Mouse (Mus musculus) embryo, embryonic 9.5 days (tissue): ENCODE data around the gene Pank4.
A peak's percentile ranks its signal among the peaks of the same experiment; 100 is the strongest.

Experiments
- DNase-seq: peaks from one replicate; pipeline ENCODE4 v3.0.0-alpha.2; 2017; ENCODE audit errors: extremely low spot score

The Pank4 gene

GRCm38 (mm10) chr4:154963901-154964580 is at the start of gene Pank4:
Gene Pank4, plus strand, starts transcription at chr4:154964123.
- DNase-seq, result peak; percentile 94

- DNase-seq, result no peak
Observed at GRCm38 (mm10) chr4:154914252-154914651, 49.7 kb upstream of the Pank4 start.

- DNase-seq, result no peak
Observed at GRCm38 (mm10) chr4:154914707-154915106, 49.2 kb upstream of the Pank4 start.

- DNase-seq, result no peak
Observed at GRCm38 (mm10) chr4:154915286-154915685, 48.6 kb upstream of the Pank4 start.

GRCm38 (mm10) chr4:154916662-154917061 is 47.3 kb upstream of the Pank4 start:
- no peak for DNase-seq

- DNase-seq, result no peak
Observed at GRCm38 (mm10) chr4:154922291-154922690, 41.6 kb upstream of the Pank4 start.

GRCm38 (mm10) chr4:154922931-154923330 is 41.0 kb upstream of the Pank4 start:
- no peak for DNase-seq

- no peak for DNase-seq
Observed at GRCm38 (mm10) chr4:154925413-154925812, 38.5 kb upstream of the Pank4 start.

- DNase-seq, result no peak
Observed at GRCm38 (mm10) chr4:154926969-154927898, 36.7 kb upstream of the Pank4 start.

GRCm38 (mm10) chr4:154927899-154928337 is 36.0 kb upstream of the Pank4 start:
- no peak for DNase-seq

- DNase-seq, result no peak
Observed at GRCm38 (mm10) chr4:154928395-154929087, 35.4 kb upstream of the Pank4 start, which contains the start of gene Tnfrsf14. Gene Tnfrsf14, minus strand, starts transcription at chr4:154928563.

GRCm38 (mm10) chr4:154929088-154929660 is 34.7 kb upstream of the Pank4 start:
- no peak for DNase-seq

GRCm38 (mm10) chr4:154933306-154933907 is 30.5 kb upstream of the Pank4 start:
- DNase-seq, result no peak

- DNase-seq, result no peak
Observed at GRCm38 (mm10) chr4:154934800-154935199, 29.1 kb upstream of the Pank4 start.

- DNase-seq, result no peak
Observed at GRCm38 (mm10) chr4:154935788-154936187, 28.1 kb upstream of the Pank4 start.

GRCm38 (mm10) chr4:154936542-154937255 is 27.2 kb upstream of the Pank4 start:
- no peak for DNase-seq

GRCm38 (mm10) chr4:154937746-154938145 is 26.2 kb upstream of the Pank4 start:
- DNase-seq, result no peak

- DNase-seq, result no peak
Observed at GRCm38 (mm10) chr4:154940156-154940555, 23.8 kb upstream of the Pank4 start.

GRCm38 (mm10) chr4:154941831-154942230 is 22.1 kb upstream of the Pank4 start:
- no peak for DNase-seq

GRCm38 (mm10) chr4:154942632-154943322 is 21.1 kb upstream of the Pank4 start:
- DNase-seq, result no peak
